Mouse (Mus musculus): ENCODE results near the gene Btbd11.

GRCm38 (mm10) chr10:85502656-85503055 lies 116.0 kb downstream of the Btbd11 start:
- TF ChIP-seq CTCF (conservative IDR thresholded peaks at IDR 0.05; ENCODE audit: low read length) (no peak), POU5F1 (IDR thresholded peaks at IDR 0.05; ENCODE audit: borderline replicate concordance, low read length) (no peak)

Measured in E14TG2a.4 (cell line).